Mouse (Mus musculus) thymus, adult 2 months (tissue): ENCODE measurements at regions not wholly inside any gene's neighbourhood (a gene's known extent, or its start where the extent isn't known, plus 50 kb on each side); places are given as distances from the start of the nearest gene placed in this dataset.

Source experiments
- CTCF ChIP-seq: fragments of 200-500 bp; IDR thresholded peaks from 2 replicates; pipeline ENCODE4 v1.5.1; 2012; ENCODE audit warnings: mild to moderate bottlenecking, control low read depth, low read length, moderate library complexity, borderline replicate concordance; ENCODE audit not compliant: control insufficient read depth, poor library complexity, insufficient read depth; ENCODE audit errors: extremely low read depth
- POLR2A ChIP-seq: fragments of 200-500 bp; IDR thresholded peaks from 2 replicates; pipeline ENCODE4 v1.6.1; 2012; ENCODE audit warnings: mild to moderate bottlenecking, low read length, control low read depth, moderate library complexity; ENCODE audit not compliant: control insufficient read depth, poor library complexity, insufficient read depth; ENCODE audit errors: extremely low read depth

GRCm38 (mm10) chr10:117572746-117573595 is 56.3 kb upstream of the Cpm start:
- TF ChIP-seq POLR2A (no peak), CTCF (no peak)
